In genomic region chr6:122739952-122740351, GRCm38 (mm10) we compare ENCODE assay signal across 8 mouse cellular contexts. TPM values are rescaled to one million over a fixed set of nuclear protein-coding genes. Genes with fewer than 3 reads are reported as not detected.
DNase-seq lines count a peak whose midpoint lies in the region; ATAC-seq and TF ChIP-seq lines count a peak whose summit lies in the region.

No protein-coding gene starts in this region.

- peak overlapping the region; percentile 26; the same call in 1 of the 2 replicates for H3K4me2 ChIP-seq in embryonic facial prominence, embryonic 15.5 days (replicated peaks)
- H3K4me2 ChIP-seq in heart, embryonic 11.5 days = peak overlapping the region; percentile 91
- peak overlapping the region; percentile 20 for H3K4me2 ChIP-seq in kidney, embryonic 15.5 days
- H3K4me2 ChIP-seq in myocyte (ENCODE audit: low read depth) = peak overlapping the region; percentile 47

- 0 out of 2 replicates have a peak, but pooled peaks cover 3% of the 10 kb centered on the region for H3K36me3 ChIP-seq in embryonic facial prominence, embryonic 15.5 days
- H3K36me3 ChIP-seq in heart, embryonic 11.5 days (ENCODE audit: control insufficient read depth, insufficient read depth, low read length) = no peaks in the 10 kb centered on the region
- no peaks in the 10 kb centered on the region for H3K36me3 ChIP-seq in kidney, embryonic 15.5 days
- H3K36me3 ChIP-seq in liver, adult 2 months (ENCODE audit: control insufficient read depth, insufficient read depth, low read length) = no peaks in the 10 kb centered on the region
- no peaks in the 10 kb centered on the region for H3K36me3 ChIP-seq in myocyte (ENCODE audit: control insufficient read depth, insufficient read depth)

- H3K9ac ChIP-seq in embryonic facial prominence, embryonic 15.5 days = no peak overlapping the region
- no peak overlapping the region for H3K9ac ChIP-seq in heart, embryonic 11.5 days (ENCODE audit: low read depth, low read length)
- H3K9ac ChIP-seq in kidney, embryonic 15.5 days = no peak overlapping the region
- no peak overlapping the region for H3K9ac ChIP-seq in liver, adult 2 months (ENCODE audit: low read depth, low read length)

- H3ac ChIP-seq in myocyte (ENCODE audit: control insufficient read depth, insufficient read length) = no peak overlapping the region

- ATAC-seq in embryonic facial prominence, embryonic 15.5 days (ENCODE audit: insufficient number of reproducible peaks, low FRiP score, low TSS enrichment, low read depth) = no peak
- 0 out of 2 replicates have a peak, but pooled peaks have one; percentile 4 for ATAC-seq in heart, embryonic 11.5 days (replicated peaks; ENCODE audit: insufficient number of reproducible peaks, low FRiP score, low TSS enrichment)
- no peak for ATAC-seq in kidney, embryonic 15.5 days (replicated peaks; ENCODE audit: low FRiP score)

- H3K79me2 ChIP-seq in liver, adult 2 months (ENCODE audit: control insufficient read depth, insufficient read depth, low read length) = no peaks in the 10 kb centered on the region
- H3K79me2 ChIP-seq in myocyte (ENCODE audit: control insufficient read depth, insufficient read depth) = no peaks in the 10 kb centered on the region

- peak; percentile 79 for TF ChIP-seq CTCF in liver, adult 2 months (IDR thresholded peaks at IDR 0.05; ENCODE audit: low read depth, low read length)

- H3K4me1 ChIP-seq in embryonic facial prominence, embryonic 15.5 days = peaks cover 5% of the 10 kb centered on the region; the same call in 1 of the 2 replicates
- peaks cover 3% of the 10 kb centered on the region; the same call in 1 of the 2 replicates for H3K4me1 ChIP-seq in heart, embryonic 11.5 days (ENCODE audit: control insufficient read depth, insufficient read depth, low read length)
- peaks cover 23% of the 10 kb centered on the region for H3K4me1 ChIP-seq in kidney, embryonic 15.5 days
- H3K4me1 ChIP-seq in liver, adult 2 months (ENCODE audit: control insufficient read depth, insufficient read depth, low read length) = no peaks in the 10 kb centered on the region

- H3K4me3 ChIP-seq in embryonic facial prominence, embryonic 15.5 days (replicated peaks) = 0 out of 2 replicates have a peak overlapping the region, but pooled peaks have one; percentile 15
- H3K4me3 ChIP-seq in heart, embryonic 11.5 days (ENCODE audit: low read depth, low read length) = peak overlapping the region; percentile 4; the same call in 1 of the 2 replicates
- H3K4me3 ChIP-seq in kidney, embryonic 15.5 days (replicated peaks) = no peak overlapping the region
- no peak overlapping the region for H3K4me3 ChIP-seq in liver, adult 2 months (ENCODE audit: insufficient read depth, low read depth, low read length)
- no peak overlapping the region for H3K4me3 ChIP-seq in myocyte

- DNase-seq in B cell, adult 2 months = peak; percentile 69
- DNase-seq in adrenal gland, postnatal 4 days (ENCODE audit: low spot score in 2 of 2) = peak; percentile 26 to 44
- DNase-seq in liver, adult 2 months (ENCODE audit: extremely low read depth, low read depth, low spot score) = peak; percentile 26
- peak; percentile 61 to 79 for DNase-seq in spleen, postnatal 4 days (ENCODE audit: low spot score in 2 of 2)

- WGBS in embryonic facial prominence, embryonic 15.5 days = 14% methylated on average over 8 of the region's 8 CpGs
- 13% methylated on average over 8 of the region's 8 CpGs for WGBS in heart, embryonic 11.5 days (ENCODE audit: insufficient replicate concordance)
- WGBS in kidney, embryonic 15.5 days = 12% methylated on average over 8 of the region's 8 CpGs
- 13% methylated on average over 8 of the region's 8 CpGs for WGBS in liver, adult 2 months

- no peaks in the 10 kb centered on the region for H3K9me3 ChIP-seq in embryonic facial prominence, embryonic 15.5 days (replicated peaks)
- H3K9me3 ChIP-seq in heart, embryonic 11.5 days (replicated peaks; ENCODE audit: control insufficient read depth, low read length) = no peaks in the 10 kb centered on the region
- no peaks in the 10 kb centered on the region for H3K9me3 ChIP-seq in kidney, embryonic 15.5 days (replicated peaks)

- peaks cover 20% of the 10 kb centered on the region for H3K27me3 ChIP-seq in embryonic facial prominence, embryonic 15.5 days
- peaks cover 9% of the 10 kb centered on the region for H3K27me3 ChIP-seq in heart, embryonic 11.5 days (ENCODE audit: control insufficient read depth, insufficient read depth, low read length)
- H3K27me3 ChIP-seq in kidney, embryonic 15.5 days = peaks cover 48% of the 10 kb centered on the region
- H3K27me3 ChIP-seq in liver, adult 2 months (ENCODE audit: control insufficient read depth, insufficient read depth, low read length) = peaks cover 6% of the 10 kb centered on the region; the same call in 1 of the 2 replicates
- H3K27me3 ChIP-seq in myocyte (ENCODE audit: control insufficient read depth, insufficient read depth, insufficient read length) = no peaks in the 10 kb centered on the region

- TF ChIP-seq POLR2A in liver, adult 2 months (IDR thresholded peaks at IDR 0.05; ENCODE audit: extremely low read depth, insufficient read depth, low read length) = no peak
- no peak for TF ChIP-seq POLR2A in myocyte (IDR thresholded peaks at IDR 0.05; ENCODE audit: insufficient read length, low read depth)

- no peak overlapping the region for H3K27ac ChIP-seq in embryonic facial prominence, embryonic 15.5 days (replicated peaks)
- H3K27ac ChIP-seq in heart, embryonic 11.5 days (ENCODE audit: low read depth, low read length) = no peak overlapping the region
- no peak overlapping the region for H3K27ac ChIP-seq in kidney, embryonic 15.5 days
- H3K27ac ChIP-seq in liver, adult 2 months (replicated peaks; ENCODE audit: insufficient read depth, low read depth, low read length) = no peak overlapping the region

TF ChIP-seq in myocyte, 11 proteins besides CTCF, POLR2A, EP300 and RAD21:
- TF ChIP-seq MYOD1 (IDR thresholded peaks at IDR 0.05; ENCODE audit: control insufficient read depth in 1 of 3, insufficient read length in 2 of 3, low read depth in 2 of 3) = no peak
- peak; percentile 24 for TF ChIP-seq USF1 (IDR thresholded peaks at IDR 0.05; ENCODE audit: low read depth)
- TF ChIP-seq TCF12 (IDR thresholded peaks at IDR 0.05; ENCODE audit: insufficient read depth, poor library complexity, severe bottlenecking) = no peak
- TF ChIP-seq POLR2AphosphoS2 (IDR thresholded peaks at IDR 0.05; ENCODE audit: insufficient read length, low read depth) = no peak
- peak; percentile 44 for TF ChIP-seq MAX (IDR thresholded peaks at IDR 0.05; ENCODE audit: low read depth)
- TF ChIP-seq REST (IDR thresholded peaks at IDR 0.05; ENCODE audit: insufficient read depth, insufficient read length) = no peak
- TF ChIP-seq SRF (IDR thresholded peaks at IDR 0.05; ENCODE audit: control insufficient read depth, insufficient read length, low read depth) = no peak
- no peak for TF ChIP-seq TCF3 (IDR thresholded peaks at IDR 0.05; ENCODE audit: insufficient read length, low read depth)
- TF ChIP-seq E2F4 (IDR thresholded peaks at IDR 0.05; ENCODE audit: insufficient read depth) = no peak
- TF ChIP-seq MYOG (IDR thresholded peaks at IDR 0.05; ENCODE audit: control insufficient read depth in 1 of 3, insufficient read depth in 1 of 3, insufficient read length in 2 of 3, low read depth in 2 of 3) = no peak
- TF ChIP-seq CEBPB (IDR thresholded peaks at IDR 0.05; ENCODE audit: insufficient read depth, poor library complexity, severe bottlenecking) = no peak
TF ChIP-seq in myocyte: peak in this region for 2.

RNA-seq across cellular contexts. Expression of gene Nanog, which starts 32.7 kb away (rescaled TPM):
- total RNA-seq in adrenal gland, postnatal 4 days (2021) = not detected
- 0.33 and 0.34 TPM in 2 replicates for polyA plus RNA-seq in embryonic facial prominence, embryonic 15.5 days (2015; fragmentation: Nextera tagmentation; extraction: Ambion mirVana)
- polyA plus RNA-seq in heart, embryonic 11.5 days (2014; fragmentation: Nextera tagmentation; extraction: Ambion mirVana) = 0.23 and 0.25 TPM in 2 replicates
- 0.14 TPM in 1 of 2 replicates, not detected in the other for polyA plus RNA-seq in kidney, embryonic 15.5 days (2015; fragmentation: Nextera tagmentation; extraction: Ambion mirVana)
- total RNA-seq in liver, adult 2 months (2014; rRNA removed) = not detected in 2 replicates
- polyA plus RNA-seq in liver, adult 2 months (2012; rRNA removed) = not detected in 2 replicates
- polyA plus RNA-seq in myocyte (2012; fragmentation: generic; extraction: Trizol) = 0.10 TPM

Comparison
In these comparisons a context has a peak if more than half of its experiments do, and no peak if none do; other contexts are left out.
1. H3K4me2 ChIP-seq: peak in every context shown above with its lines; median percentile 91 in heart, embryonic 11.5 days; 47 in myocyte; 26 in embryonic facial prominence, embryonic 15.5 days; 20 in kidney, embryonic 15.5 days.
2. H3K4me3 ChIP-seq: peak in embryonic facial prominence, embryonic 15.5 days (single experiment) and heart, embryonic 11.5 days (single experiment); none in kidney, embryonic 15.5 days (single experiment), liver, adult 2 months (single experiment) and myocyte (single experiment).
3. Peak in every context shown above with its lines, with median percentiles within 50 percentile points of each other: DNase-seq.